Mouse (Mus musculus): ENCODE data around the gene Pqbp1. TPM values are rescaled to one million over a fixed set of nuclear protein-coding genes. Genes with fewer than 3 reads are reported as not detected.

The Pqbp1 gene
- 199 and 209 TPM in 2 replicates for polyA plus RNA-seq (2015; fragmentation: Nextera tagmentation; extraction: Ambion mirVana)

DNA sequence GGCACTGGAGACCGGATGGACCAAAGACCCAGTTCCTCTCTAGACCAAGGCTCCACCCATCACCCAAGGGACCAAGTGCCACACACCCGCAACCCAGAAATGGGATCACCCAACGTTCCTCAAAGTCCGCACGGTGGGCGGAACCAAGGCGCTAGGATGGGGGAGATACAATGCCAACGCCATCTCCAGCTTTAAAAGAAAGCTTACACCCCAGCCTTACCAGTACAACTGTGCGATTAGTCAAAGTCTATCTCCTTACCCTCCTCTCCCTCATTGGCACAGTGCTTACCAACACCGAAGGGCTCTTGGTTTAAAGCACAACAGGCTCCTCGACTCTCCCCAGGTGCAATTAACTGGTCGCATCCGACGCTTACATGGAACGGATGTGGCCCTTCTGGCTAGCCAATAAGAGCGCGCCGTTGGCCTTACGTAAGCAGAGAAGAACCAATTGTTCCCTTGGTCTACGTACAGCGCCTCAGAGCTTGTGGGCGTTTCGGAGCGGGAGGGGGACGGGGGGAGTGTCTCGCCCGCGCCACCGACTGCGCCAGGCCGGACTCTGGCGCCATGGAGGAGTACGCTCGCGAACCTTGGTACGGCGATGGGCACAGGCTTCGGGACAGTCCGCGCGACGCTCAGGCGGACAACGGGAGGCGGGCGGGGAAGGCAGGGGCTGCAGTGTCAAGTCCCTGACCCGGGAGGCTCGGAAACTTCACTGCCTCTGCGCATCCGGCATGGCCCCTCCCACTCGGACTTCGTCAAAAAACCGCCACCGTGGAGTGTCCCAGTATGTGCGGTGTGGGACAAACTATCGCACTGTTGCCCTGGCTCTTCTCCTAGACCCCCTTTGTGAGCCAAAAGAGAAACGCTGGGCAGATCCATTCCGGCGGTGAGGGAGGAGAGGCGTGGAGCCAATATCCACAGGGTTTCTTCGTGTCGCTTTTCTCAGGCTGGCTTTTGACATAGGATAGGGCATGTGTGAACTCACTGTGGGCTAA, at the start of gene Pqbp1, which contains the start of gene Timm17b:
TSS of gene Pqbp1 (minus strand) at position 390 of the 995 bp plus-strand sequence.
TSS of gene Timm17b (plus strand) at position 478 of the 995 bp plus-strand sequence.
- WGBS: 15% methylated on average over 61 of the region's 62 CpGs
- peaks cover 17% of the 10 kb centered on the region for H3K4me1 ChIP-seq (replicated peaks)
- no peaks in the 10 kb centered on the region for H3K9me3 ChIP-seq
- ATAC-seq (ENCODE audit: low FRiP score, low read depth): peak; percentile 98
- peak within 1 kb of the TSS; percentile 93 for H3K27ac ChIP-seq (replicated peaks)
- peak within 1 kb of the TSS; percentile 60 for H3K9ac ChIP-seq
- H3K36me3 ChIP-seq: peaks cover 13% of the 10 kb centered on the region
- peak within 1 kb of the TSS; percentile 59 for H3K4me2 ChIP-seq
- H3K27me3 ChIP-seq: no peaks in the 10 kb centered on the region
- peak within 1 kb of the TSS; percentile 66 for H3K4me3 ChIP-seq

DNA sequence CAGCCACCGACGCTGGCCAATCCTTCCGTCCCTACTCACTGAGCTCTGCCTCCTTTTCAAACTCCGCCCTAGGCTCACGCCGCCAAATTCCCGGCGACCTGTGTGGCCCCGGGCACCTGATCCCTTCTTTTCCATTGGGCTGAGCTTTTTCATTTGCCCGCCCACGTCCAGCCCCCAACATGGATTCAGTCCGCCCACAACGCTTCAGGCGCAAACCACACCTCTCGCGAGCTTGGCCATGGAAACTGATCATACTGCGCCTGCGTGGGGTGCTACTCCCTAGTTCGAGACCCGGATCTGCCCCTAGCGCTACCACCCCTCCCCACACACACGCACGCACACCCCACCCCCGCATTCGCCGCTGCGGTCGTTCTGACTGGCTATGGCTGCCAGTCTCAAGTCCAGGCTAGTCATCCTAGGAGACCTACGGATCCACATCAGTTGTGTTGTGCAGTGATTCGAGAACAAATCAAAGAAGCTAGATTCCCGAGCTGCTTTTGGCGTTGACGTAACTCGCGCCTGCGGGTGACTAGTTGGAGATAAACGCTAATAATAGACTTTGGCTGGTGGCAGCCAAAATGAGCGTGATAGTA, 48.9 kb upstream of the Pqbp1 start:
- no peaks in the 10 kb centered on the region for H3K27me3 ChIP-seq

DNA sequence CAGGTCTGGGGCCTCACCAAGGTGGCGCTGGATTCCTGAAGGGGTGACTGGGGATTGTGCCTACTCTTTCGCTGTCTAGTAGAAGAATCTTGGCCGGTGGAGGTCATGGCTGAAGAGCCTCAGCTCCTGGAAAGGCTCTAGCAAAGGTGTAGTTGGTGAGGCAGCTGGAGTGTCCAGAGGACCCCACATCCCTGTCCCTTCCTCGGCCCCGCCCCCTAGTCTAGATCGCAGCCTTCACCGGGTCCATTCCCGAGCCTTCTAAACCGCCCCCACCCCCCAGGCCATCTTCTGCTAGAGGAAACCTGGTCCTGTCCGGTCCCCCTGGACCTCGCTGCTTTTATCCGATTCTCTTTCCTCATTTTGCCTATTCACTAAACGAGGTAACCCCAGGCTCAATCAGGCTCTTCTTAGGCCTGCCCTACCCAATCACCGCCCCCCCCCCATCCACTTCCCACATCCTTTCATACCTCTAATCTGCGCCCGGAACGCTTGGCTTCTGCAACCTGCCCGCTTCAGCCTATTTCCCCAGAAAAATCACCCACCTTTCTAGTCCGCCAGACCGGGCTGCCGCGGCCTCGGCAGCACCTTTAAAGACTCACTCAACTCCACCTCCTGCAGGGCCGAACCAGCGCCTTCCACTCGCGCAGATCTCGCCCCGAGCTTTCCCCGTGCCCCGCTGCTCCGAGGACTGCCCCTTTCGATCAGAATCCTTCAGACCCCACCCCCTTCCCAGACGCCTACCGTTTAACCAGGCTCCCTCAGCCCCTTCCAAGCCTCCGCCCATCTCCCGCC, 48.2 kb upstream of the Pqbp1 start, which contains the start of gene Hdac6:
TSS of gene Hdac6 (minus strand) at position 782 of the 792 bp plus-strand sequence.
- peak within 1 kb of the TSS; percentile 50 for H3K4me3 ChIP-seq
- peak within 1 kb of the TSS; percentile 52 for H3K9ac ChIP-seq
- WGBS: 25% methylated on average over 35 of the region's 37 CpGs
- H3K4me2 ChIP-seq: peak within 1 kb of the TSS; percentile 58
- H3K9me3 ChIP-seq: no peaks in the 10 kb centered on the region
- ATAC-seq (ENCODE audit: low FRiP score, low read depth): peak; percentile 24
- H3K4me1 ChIP-seq (replicated peaks): no peaks in the 10 kb centered on the region
- no peaks in the 10 kb centered on the region for H3K36me3 ChIP-seq
- H3K27ac ChIP-seq (replicated peaks): peak within 1 kb of the TSS; percentile 77
- no peaks in the 10 kb centered on the region for H3K27me3 ChIP-seq

More for the DNA sequence above, 48.9 kb upstream of the Pqbp1 start:
- Histone ChIP-seq H3K36me3 (no peaks in the 10 kb centered on the region), H3K9me3 (no peaks in the 10 kb centered on the region), H3K27ac (replicated peaks) (peak overlapping the region; percentile 76), H3K4me1 (replicated peaks) (no peaks in the 10 kb centered on the region), H3K4me2 (peak overlapping the region; percentile 54), H3K9ac (peak overlapping the region; percentile 36; the same call in 1 of the 2 replicates), H3K4me3 (peak overlapping the region; percentile 50)
- ATAC-seq (ENCODE audit: low FRiP score, low read depth): peak; percentile 99
- WGBS: 16% methylated on average over 38 of the region's 38 CpGs

DNA sequence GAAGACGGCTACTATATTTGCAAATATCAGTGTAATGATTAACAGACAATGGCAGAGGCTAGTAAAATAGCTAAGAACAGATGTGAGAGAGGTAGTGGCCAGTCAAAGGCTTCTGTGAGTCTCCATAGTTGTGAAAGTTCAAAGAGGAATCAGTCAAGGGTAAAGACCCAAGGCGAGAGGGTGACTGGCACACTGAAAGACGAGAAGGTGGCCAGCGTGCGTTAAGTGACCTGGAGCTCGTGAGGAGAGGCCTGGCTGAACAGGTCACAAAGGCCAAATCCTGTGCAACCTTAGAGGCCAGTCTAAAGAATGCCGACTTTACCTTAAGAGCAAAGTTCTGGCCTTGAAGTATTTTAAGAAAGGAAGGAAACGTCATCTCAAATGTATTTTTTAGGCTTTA, 46.5 kb upstream of the Pqbp1 start:
- ATAC-seq (ENCODE audit: low FRiP score, low read depth): no peak
- Histone ChIP-seq H3K27me3 (no peaks in the 10 kb centered on the region), H3K9ac (no peak overlapping the region), H3K9me3 (no peaks in the 10 kb centered on the region), H3K4me3 (no peak overlapping the region), H3K4me1 (replicated peaks) (no peaks in the 10 kb centered on the region), H3K27ac (replicated peaks) (no peak overlapping the region), H3K4me2 (no peak overlapping the region), H3K36me3 (no peaks in the 10 kb centered on the region)
- 81% methylated on average over 8 of the region's 8 CpGs for WGBS

DNA sequence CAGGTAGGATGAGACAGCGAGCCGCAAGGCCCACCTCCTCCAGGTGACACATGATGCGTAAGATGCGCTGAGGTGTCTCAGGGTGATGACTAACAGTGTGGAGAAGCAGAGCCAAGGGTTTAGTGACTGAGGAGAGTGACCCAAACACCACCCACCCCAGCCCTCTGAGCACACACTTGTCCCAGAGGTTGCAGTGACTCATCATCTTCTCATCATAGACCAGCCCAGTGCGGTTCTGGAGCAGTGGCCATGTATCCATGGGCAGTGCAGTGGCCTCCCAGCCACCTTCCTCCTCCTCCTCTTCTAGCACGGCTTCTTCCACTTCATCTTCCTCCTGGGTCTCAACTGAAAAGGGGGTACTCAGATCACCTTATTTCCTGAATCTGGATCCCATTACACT, 38.6 kb upstream of the Pqbp1 start:
- Histone ChIP-seq H3K4me1 (replicated peaks) (no peaks in the 10 kb centered on the region), H3K27me3 (no peaks in the 10 kb centered on the region), H3K27ac (replicated peaks) (no peak overlapping the region), H3K9ac (no peak overlapping the region), H3K9me3 (no peaks in the 10 kb centered on the region), H3K4me3 (no peak overlapping the region), H3K4me2 (no peak overlapping the region), H3K36me3 (peaks cover 12% of the 10 kb centered on the region; the same call in 1 of the 2 replicates)
- ATAC-seq (ENCODE audit: low FRiP score, low read depth): no peak
- WGBS: 95% methylated on average over 6 of the region's 6 CpGs

DNA sequence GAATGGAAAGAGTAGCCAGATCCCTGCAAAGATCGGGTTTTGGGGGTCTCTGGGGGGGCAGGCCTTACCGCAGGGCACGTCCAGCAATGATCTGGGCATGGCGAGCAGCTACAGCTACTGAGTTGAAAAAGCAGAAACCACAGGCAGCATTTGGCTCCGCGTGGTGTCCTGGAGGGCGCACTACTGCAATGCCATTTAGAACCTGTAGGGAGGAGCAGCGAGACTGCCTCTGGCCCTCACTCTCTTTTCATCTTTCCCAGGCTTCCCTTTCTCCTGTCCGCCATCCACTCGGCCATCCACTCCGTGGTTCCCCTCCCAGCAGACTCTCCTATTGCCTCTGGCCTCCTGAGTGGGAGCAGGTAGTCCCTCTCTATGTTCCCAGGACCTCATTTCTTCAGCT, 37.8 kb upstream of the Pqbp1 start:
- H3K4me2 ChIP-seq: no peak overlapping the region
- no peaks in the 10 kb centered on the region for H3K9me3 ChIP-seq
- H3K4me1 ChIP-seq (replicated peaks): no peaks in the 10 kb centered on the region
- no peaks in the 10 kb centered on the region for H3K27me3 ChIP-seq
- H3K4me3 ChIP-seq: no peak overlapping the region
- no peak overlapping the region for H3K27ac ChIP-seq (replicated peaks)
- ATAC-seq (ENCODE audit: low FRiP score, low read depth): no peak
- H3K36me3 ChIP-seq: peaks cover 13% of the 10 kb centered on the region; the same call in 1 of the 2 replicates
- 42% methylated on average over 10 of the region's 11 CpGs for WGBS
- H3K9ac ChIP-seq: no peak overlapping the region

DNA sequence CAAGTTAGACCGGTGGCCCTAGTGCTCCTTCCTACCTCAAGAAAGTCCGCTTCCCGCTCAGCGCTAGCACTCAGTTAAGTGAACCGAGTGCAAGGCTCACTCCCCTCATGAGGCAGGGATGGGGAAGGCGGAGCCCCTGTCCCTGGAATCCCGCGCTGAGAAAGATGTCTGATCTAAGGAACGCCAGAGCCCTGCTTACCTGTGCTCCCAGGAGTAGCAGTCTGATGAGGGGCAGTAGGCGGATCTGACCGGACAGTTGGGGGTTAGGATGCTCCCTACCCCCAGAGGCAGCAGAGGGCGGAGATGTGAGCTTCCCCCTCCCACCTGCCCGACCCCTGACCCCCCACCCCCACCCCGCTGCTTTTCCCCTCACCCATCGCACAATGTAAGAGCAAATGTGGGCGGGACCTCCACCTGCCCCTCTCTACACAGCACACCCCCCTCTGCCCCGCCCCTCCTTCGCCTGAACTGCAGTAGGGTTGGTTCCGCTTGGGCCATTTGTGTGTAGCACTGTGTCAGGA, 29.3 kb upstream of the Pqbp1 start, which contains the start of gene Eras:
TSS of gene Eras (minus strand) at position 338 of the 521 bp plus-strand sequence.
- 0 out of 2 replicates have a peak, but pooled peaks have one; percentile 44 for ATAC-seq (ENCODE audit: low FRiP score, low read depth)
- Histone ChIP-seq H3K27me3 (no peaks in the 10 kb centered on the region), H3K9ac (no peak within 1 kb of the TSS), H3K4me3 (no peak within 1 kb of the TSS), H3K4me1 (replicated peaks) (0 out of 2 replicates have a peak, but pooled peaks cover under 1% of the 10 kb centered on the region), H3K4me2 (no peak within 1 kb of the TSS), H3K9me3 (no peaks in the 10 kb centered on the region), H3K36me3 (peaks cover 10% of the 10 kb centered on the region), H3K27ac (replicated peaks) (no peak within 1 kb of the TSS)
- 23% methylated on average over 19 of the region's 19 CpGs for WGBS

DNA sequence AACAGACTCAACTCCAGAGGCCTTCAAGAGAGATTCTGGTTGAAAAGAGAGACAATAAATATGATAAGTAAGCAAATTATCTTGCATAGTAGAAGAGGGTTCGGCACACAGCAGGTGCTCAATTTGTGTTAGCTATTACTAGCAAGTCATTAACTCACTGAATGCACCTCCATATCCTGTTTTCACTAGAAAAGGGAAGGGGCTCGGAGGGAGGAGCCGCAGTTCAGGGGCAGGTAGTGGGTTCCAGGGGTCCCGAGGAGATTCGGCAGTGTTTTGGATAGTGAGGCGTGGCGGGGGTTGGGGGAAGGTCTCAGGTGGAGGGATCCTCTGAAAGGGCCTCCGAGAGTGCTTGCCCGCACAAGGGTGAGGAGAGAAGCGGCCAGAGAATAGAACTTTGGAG, 28.0 kb upstream of the Pqbp1 start:
- Histone ChIP-seq H3K4me2 (no peak overlapping the region), H3K27me3 (no peaks in the 10 kb centered on the region), H3K36me3 (peaks cover 7% of the 10 kb centered on the region), H3K4me1 (replicated peaks) (peaks cover 12% of the 10 kb centered on the region; the same call in 1 of the 2 replicates), H3K9ac (no peak overlapping the region), H3K4me3 (no peak overlapping the region), H3K27ac (replicated peaks) (no peak overlapping the region), H3K9me3 (no peaks in the 10 kb centered on the region)
- ATAC-seq (ENCODE audit: low FRiP score, low read depth): no peak
- WGBS: 25% methylated on average over 10 of the region's 10 CpGs

DNA sequence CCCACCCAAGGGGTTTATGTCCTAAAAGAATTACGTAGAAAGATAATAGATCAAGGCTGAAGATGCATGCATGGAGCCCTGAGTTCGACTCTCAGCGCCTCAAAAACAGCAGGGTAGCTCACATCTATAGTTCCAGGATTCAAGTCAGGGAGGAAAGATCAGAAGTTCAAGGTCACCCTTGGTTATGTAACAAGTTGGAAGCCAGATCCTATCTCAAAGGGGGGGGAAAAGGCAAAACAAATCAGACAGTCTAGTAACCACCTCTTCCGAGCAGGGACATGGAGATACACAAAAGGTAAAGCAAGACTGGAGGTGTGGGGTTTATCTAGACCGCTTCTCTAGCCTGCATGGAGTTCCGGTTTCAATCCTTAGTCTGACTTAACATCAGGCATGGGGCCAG, 27.2 kb upstream of the Pqbp1 start:
- peaks cover 2% of the 10 kb centered on the region for H3K36me3 ChIP-seq
- H3K9me3 ChIP-seq: no peaks in the 10 kb centered on the region
- no peak overlapping the region for H3K27ac ChIP-seq (replicated peaks)
- ATAC-seq (ENCODE audit: low FRiP score, low read depth): no peak
- H3K27me3 ChIP-seq: no peaks in the 10 kb centered on the region
- WGBS: 77% methylated on average over 6 of the region's 6 CpGs
- no peak overlapping the region for H3K4me3 ChIP-seq
- H3K4me2 ChIP-seq: no peak overlapping the region
- H3K4me1 ChIP-seq (replicated peaks): peaks cover 12% of the 10 kb centered on the region; the same call in 1 of the 2 replicates
- H3K9ac ChIP-seq: no peak overlapping the region

DNA sequence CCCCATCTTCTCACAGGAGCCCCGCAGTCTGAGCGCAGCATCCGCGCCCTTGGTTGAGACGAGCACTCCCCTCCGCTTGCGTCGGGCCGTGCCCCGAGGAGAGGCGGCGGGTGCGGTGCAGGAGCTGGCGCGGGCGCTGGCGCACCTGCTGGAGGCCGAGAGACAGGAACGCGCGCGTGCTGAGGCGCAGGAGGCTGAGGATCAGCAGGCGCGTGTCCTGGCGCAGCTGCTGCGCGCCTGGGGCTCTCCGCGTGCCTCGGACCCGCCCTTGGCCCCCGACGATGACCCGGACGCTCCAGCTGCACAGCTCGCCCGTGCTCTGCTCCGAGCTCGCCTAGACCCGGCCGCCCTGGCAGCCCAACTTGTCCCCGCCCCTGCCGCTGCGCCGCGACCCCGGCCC, 23.0 kb upstream of the Pqbp1 start:
- Histone ChIP-seq H3K27me3 (no peaks in the 10 kb centered on the region), H3K36me3 (no peaks in the 10 kb centered on the region; the same call in 1 of the 2 replicates), H3K9ac (peak overlapping the region; percentile 53), H3K4me1 (replicated peaks) (peaks cover 12% of the 10 kb centered on the region; the same call in 1 of the 2 replicates), H3K4me3 (peak overlapping the region; percentile 53), H3K4me2 (peak overlapping the region; percentile 70), H3K9me3 (no peaks in the 10 kb centered on the region), H3K27ac (replicated peaks) (peak overlapping the region; percentile 85)
- WGBS: 15% methylated on average over 43 of the region's 48 CpGs
- ATAC-seq (ENCODE audit: low FRiP score, low read depth): no peak

Measured in hindbrain, embryonic 15.5 days (tissue).